Mouse (Mus musculus) layer of hippocampus, adult 18-20 months (tissue): Measurements from ENCODE around the gene Anapc15. TPM values are rescaled to one million over a fixed set of nuclear protein-coding genes. Genes with fewer than 3 reads are reported as not detected.
"Not testable (repeated sequence)": the region's sequence is repeated elsewhere in the genome, so short reads cannot be mapped to it uniquely, and the experiment has no call there.

Source experiments
- DNase-seq, 2 experiments: peaks; one replicate each; pipeline ENCODE4 v3.0.0; 2022; ENCODE audit warnings: low spot score in 2 of 2
- total RNA-seq, 2 experiments: library from RNA; stranded (reverse); gene quantifications; 2 replicates each; pipeline ENCODE4 v1.2.3; 2021

Anapc15 gene
- total RNA-seq, 2 experiments from 2014 or later = 30.5 to 34.9 TPM

DNA sequence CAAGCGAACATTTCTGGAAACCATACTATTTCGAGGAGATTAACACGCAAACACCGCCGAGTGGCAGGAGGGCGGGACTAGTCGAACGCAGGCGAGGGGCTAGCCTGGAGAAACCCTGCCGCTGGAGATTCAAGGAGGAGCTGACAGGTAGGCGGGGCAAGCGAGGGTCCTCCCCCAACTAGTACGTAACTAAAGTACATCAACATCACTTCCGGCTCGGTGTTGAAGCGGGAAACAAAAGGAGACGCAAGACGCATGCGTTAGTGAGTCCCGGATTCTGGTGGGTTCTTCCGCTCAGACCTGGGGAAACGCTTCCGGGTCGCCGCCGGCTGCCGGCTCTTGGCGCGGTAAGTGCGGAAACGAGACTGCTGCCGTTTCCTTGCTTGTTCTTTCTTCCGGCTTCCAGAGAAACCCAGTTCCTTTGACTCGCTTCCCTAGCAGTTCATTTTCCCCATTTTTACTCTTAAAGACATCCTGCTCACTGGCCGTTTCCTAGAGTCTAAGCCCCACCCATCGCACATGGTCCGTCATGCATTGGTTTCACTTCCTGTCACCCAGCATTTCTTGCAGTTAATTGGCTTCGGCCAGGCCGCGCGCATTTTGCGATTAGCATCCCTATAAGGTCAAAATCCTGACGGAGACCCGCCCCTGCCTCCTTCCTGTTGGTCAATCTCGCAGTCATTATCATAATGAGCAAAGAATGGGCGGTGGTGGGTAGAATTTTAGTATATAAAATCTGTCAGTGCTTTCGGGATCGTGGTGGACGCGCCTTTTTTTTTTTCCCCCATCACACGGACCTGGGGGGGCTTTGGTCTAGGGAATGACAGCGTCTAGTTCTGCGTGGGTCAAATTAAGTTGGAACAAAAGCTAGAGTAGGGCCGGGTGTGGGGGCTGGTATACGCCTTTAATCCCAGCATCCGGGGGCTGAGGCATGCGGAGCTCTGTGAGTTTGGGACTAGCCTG is 32.9 kb downstream of the Anapc15 start:
- peak; percentile 97 to 99 for DNase-seq

DNA sequence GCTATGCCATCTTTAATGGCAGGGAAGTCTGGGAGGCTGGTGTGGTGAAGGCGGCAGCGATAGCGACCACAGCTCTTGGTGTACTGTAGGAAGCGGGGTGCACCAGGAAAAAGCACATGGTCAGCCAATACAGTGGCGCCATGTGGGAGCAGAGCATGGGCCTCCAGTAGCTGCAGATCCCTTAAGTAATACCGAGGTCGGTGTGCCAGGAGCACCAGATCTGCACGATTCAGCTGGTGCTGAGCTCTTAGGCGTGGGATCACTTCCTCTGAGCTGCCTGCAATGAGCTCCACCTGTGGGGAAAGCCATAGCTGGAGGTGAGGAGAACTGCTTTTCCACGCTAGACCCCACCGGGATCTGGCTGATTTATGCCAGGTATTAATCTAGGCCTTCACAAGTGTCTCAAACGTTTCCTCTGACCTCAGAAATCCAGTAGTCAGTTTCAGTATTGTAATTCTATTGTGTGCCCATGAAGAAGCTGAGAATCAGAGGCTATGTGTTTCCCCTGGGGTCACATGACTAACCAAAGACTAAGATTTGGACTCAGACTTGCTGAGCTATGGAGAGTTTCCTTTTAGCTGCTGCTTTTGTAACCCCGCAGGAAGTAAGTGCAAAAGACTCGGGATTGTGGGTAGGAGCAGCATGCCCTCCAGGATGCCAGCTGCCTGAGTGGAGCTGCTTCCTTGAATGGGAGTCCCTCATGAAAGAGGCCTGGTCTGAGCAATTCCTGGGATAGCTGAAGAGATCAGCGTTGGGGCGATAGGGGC is 37.0 kb downstream of the Anapc15 start:
- no peak for DNase-seq

DNA sequence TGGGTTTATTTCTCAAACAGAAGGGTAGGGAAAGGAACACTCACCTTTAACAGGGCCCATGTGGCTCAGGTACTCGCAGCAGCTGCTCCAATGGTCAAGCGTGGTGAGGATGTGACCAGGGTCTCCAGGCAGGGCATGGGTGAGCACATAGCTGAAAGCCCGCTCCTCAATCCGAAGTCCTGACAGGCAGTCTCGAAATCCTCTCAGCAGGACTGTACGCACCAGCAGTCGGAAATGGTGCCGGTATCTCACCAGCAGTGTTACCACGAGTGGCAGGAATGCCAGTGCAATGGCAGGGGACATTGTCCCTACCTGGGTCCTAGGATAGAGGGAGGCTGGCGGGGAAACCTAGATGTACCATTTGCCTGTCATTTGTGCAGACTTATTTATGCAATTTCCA is 38.5 kb downstream of the Anapc15 start:
- DNase-seq = no peak

GRCm38 (mm10) chr7:101902846-101903245 is 39.3 kb downstream of the Anapc15 start:
- no peak for DNase-seq

DNA sequence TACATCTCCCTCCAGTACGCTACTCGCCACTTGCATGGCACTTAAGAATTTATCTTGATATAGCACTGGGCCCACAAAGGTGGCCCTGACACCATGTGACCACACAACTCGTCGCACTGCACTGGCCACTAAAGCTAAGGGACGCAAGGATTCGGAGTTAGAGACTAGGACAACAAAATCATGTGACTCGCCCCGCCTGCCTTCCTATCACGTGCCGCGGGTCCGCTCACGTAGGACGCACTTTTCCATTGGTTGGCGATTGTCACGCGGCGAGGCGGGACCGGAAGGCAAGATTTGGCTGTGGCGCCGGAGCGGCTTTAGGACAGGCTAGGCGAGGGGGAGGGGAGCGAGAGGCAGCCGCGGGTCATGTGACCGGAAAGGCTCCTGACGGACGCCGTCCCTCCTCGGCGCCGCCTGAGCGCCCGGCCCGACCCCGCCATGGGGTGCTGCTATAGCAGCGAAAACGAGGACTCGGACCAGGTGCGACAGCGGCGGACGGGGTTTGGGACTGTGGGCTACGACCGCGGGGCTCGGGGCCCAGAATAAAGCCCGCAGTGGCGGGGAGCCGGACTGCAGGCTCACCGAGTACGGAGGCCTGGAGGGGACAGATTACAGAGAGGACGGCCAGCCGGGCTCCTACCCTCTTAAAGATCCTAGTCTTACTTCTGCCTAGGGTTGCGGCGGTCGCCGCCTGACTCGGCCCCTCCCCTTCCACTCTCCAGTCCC is 42.2 kb downstream of the Anapc15 start, which contains the start of gene Lamtor1:
Lamtor1 (plus strand) TSS at position 344 of the 726 bp plus-strand sequence.
- peak; percentile 100 for DNase-seq

DNA sequence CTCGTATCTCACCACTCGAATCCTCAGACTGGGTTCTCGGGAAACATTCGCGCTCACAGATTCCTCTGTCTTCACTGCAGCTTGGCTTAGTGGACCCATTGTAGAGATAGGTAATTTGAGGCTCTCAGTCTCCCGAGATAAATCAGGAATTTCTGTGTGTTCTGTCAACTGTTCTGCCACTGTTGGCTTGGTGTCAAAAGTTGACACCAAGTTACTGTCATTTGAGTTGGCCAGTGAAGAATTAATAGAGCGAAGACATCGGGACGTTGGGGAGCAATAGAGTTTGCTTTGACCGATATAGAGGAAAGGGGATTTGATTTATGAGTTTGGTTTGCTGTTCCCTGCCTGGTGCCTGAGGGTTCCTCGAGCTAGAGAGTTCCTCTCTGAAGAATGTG is 42.8 kb downstream of the Anapc15 start, which contains the start of gene Tomt:
Tomt (minus strand) TSS at position 73 of the 395 bp plus-strand sequence.
- no peak for DNase-seq

GRCm38 (mm10) chr7:101906696-101907095 is 43.2 kb downstream of the Anapc15 start:
- DNase-seq = no peak

DNA sequence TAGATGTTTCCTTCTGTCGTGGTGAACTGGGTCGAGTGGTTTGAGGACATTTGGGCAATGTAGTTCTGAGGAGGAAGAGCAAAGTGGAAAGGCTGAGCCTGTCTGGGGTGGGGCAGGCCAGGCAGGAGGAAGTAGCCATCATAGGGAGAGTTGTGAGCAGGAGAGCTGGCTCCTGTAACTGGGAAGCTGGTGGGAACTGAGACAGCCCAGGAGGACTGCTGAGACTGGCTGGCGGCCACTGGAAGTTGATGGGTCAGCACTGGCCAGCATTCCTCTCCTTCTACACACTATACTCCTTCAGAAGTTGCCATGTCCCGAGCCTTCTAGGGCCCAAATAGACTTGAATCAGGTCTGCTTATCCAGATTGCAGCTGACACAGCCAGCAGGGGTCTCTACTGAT is 44.9 kb downstream of the Anapc15 start:
- no peak for DNase-seq

- DNase-seq = no peak
Observed at GRCm38 (mm10) chr7:101910138-101910537, 46.6 kb downstream of the Anapc15 start.

- DNase-seq = no peak
Observed at GRCm38 (mm10) chr7:101911982-101912381, 48.5 kb downstream of the Anapc15 start.

DNA sequence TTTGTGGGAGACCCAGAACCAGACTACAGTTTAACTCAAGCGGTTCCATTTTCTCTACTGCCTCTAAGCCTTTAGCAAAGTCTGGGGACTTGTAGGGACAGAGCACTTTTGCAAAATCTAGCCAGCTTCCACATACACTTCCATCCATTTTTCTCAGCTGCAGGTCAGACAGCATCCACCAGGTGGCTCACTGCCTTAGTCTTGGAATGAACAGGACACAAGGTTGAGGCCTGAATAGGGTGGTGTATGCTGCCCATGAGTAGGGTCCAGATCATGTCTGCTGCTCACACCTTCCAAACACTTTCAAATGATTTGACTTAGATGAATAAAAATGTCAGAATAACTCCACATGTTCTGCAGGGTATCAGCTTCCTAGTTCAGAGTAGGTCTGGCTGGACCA is 54.6 kb downstream of the Anapc15 start:
- DNase-seq = peak in 1 of 2 experiments; percentile 75

DNA sequence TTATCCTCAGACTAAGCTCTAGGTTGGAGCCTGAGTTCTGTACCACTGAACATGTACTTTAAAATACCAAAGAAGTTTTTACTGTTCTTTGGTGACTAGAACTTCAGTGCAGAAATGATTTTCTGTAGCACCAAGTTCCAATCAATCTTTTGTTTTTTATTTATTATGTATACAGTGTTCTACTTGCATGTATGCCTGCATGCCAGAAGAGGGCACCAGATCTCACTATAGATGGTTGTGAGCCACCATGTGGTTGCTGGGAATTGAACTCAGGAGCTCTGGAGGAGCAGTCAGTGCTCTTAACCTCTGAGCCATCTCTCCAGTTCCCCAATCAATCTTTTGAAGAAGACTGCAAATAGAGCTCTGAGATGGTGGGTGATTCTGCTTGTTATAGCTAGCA is 62.4 kb downstream of the Anapc15 start:
- not testable (repeated sequence) for DNase-seq

DNA sequence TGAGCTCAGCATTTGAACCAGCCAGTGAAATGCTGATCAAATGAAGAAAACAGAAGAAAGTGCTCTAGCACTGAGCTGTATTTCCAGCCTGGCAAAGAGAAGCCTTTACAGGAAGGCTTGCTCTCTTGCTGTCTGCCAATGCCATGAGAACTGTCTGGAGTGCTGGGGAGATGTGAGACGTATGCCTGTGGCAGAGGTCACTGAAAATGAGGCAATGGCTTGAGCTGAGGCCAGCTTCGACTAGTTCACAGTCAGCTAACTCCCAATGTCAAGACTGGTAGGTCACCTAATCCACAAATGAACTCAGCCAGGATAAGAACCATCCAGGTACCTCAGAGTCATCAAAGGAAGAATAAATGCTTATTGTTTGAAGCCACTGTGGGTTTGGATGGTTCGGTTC is 64.6 kb downstream of the Anapc15 start:
- no peak for DNase-seq

- DNase-seq = no peak
Observed at GRCm38 (mm10) chr7:101932551-101932950, 69.0 kb downstream of the Anapc15 start.

- no peak for DNase-seq
Observed at GRCm38 (mm10) chr7:101933300-101933699, 69.8 kb downstream of the Anapc15 start.

- DNase-seq = peak; percentile 98
Observed at GRCm38 (mm10) chr7:101933751-101934240, 70.3 kb downstream of the Anapc15 start, which contains the start of the genes Lrrc51 and Numa1. TSS of gene Lrrc51 (minus strand) at chr7:101933895. TSS of gene Numa1 (plus strand) at chr7:101934111.

- DNase-seq = no peak
Observed at GRCm38 (mm10) chr7:101935957-101936356, 72.4 kb downstream of the Anapc15 start.

DNA sequence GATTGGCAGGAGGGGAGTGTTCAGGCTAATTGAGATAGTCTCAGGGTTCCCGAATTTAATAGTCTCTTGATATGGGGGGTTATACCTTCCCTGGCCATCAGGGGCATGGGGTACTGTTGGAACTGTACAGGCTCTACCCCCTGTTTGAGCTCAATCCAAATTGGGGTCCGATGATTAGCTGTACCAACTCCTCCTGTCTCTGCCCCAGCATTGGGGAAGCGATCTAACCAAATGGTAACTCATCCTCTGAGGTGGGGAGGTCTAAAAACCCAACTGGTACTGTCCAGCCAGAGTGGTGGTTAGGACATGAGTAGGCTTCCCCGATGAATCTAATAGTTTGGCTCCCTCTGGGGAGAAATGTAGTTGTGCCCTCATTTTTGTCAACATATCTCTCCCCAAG is 73.5 kb downstream of the Anapc15 start:
- DNase-seq = no peak

- peak; percentile 41 to 72 for DNase-seq
Observed at GRCm38 (mm10) chr7:101937569-101937968, 74.1 kb downstream of the Anapc15 start.

DNA sequence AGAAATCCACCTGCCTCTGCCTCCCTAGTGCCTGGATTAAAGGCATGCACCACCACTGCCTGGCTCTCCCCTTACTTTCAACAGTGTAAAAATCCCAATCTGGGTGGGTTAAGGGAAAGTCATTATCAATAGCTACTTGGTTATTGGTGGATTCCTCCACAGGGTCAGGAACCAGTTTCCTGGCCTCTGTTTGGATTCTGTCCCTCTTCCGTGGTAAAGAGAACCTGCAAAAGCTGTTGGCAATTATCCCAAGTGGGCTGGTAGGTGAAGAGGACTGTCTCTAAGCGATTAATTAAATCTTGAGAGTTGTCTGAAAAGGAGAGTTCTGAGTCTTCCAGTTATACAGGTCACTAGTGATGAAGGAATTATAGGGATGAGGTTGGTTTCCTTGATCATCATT is 74.8 kb downstream of the Anapc15 start:
- DNase-seq = no peak

DNA sequence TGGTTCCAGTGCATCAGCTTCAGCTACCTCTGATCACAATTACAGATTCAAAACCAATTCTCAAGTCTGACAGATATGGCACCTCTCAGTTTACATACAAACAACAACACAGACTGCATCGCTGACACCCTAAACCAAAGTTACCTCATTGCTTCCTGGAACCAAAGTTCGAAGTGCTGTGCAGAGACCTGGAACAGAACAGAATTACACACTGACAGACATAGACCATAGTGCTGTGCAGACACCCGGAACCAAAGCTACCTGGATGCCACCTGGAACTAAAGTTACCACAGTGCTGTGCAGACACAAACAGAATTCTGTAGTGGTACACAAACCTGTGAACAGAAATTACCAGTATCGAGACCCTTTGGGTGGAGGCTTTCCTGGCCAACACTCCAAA is 76.2 kb downstream of the Anapc15 start:
- DNase-seq = no peak
